Mouse (Mus musculus): Measurements from ENCODE around the gene Traf3ip3. TPM values are rescaled to one million over a fixed set of nuclear protein-coding genes. Genes with fewer than 3 reads are reported as not detected.

Gene Traf3ip3
- polyA plus RNA-seq, 1 experiment from 2014 or later: 8.3 TPM

GRCm38 (mm10) chr1:193174143-193174733, 27.3 kb downstream of the Traf3ip3 start:
- Histone ChIP-seq H3K27me3 (ENCODE audit: insufficient read depth, low read length) (no peaks in the 10 kb centered on the region), H3K27ac (ENCODE audit: low read depth) (peak overlapping the region; percentile 87), H3K9me3 (ENCODE audit: low read length) (no peaks in the 10 kb centered on the region), H3K36me3 (replicated peaks; ENCODE audit: insufficient read depth, low read length) (no peaks in the 10 kb centered on the region), H3K4me2 (ENCODE audit: low read depth, low read length) (peak overlapping the region; percentile 87), H3K9ac (replicated peaks) (peak overlapping the region; percentile 69), H3K4me1 (ENCODE audit: insufficient read depth) (peaks cover 28% of the 10 kb centered on the region), H3K4me3 (ENCODE audit: low read depth, low read length) (peak overlapping the region; percentile 77)
- TF ChIP-seq EP300 (IDR thresholded peaks at IDR 0.05; ENCODE audit: low read depth): no peak
- TF ChIP-seq CTCF (IDR thresholded peaks at IDR 0.05; ENCODE audit: low read depth): no peak
- WGBS (ENCODE audit: insufficient replicate concordance): 69% methylated on average over 13 of the region's 13 CpGs
- no peak for DNase-seq
- no peak for ATAC-seq

DNA sequence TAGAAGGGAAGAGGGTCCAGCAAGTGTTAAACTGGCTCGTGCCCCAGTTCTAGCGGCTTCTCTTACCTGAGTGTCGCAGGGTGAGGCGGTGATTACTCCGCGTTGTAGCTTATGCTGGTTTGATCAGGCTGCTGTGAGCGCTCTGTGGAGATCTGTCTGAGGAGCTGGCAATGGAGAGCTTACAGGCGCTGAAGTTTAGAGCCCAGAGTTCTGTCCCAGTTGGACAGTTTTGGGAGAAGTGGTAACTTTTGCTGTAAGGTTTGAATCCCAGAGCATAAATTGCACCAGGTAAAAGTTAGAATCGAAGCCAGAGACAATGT, 27.7 kb downstream of the Traf3ip3 start:
- Histone ChIP-seq H3K27ac (ENCODE audit: low read depth) (peak overlapping the region; percentile 87), H3K4me1 (ENCODE audit: insufficient read depth) (peaks cover 28% of the 10 kb centered on the region), H3K9me3 (ENCODE audit: low read length) (no peaks in the 10 kb centered on the region), H3K4me3 (ENCODE audit: low read depth, low read length) (peak overlapping the region; percentile 77), H3K27me3 (ENCODE audit: insufficient read depth, low read length) (no peaks in the 10 kb centered on the region), H3K36me3 (replicated peaks; ENCODE audit: insufficient read depth, low read length) (no peaks in the 10 kb centered on the region), H3K9ac (replicated peaks) (peak overlapping the region; percentile 69), H3K4me2 (ENCODE audit: low read depth, low read length) (peak overlapping the region; percentile 87)
- ATAC-seq: no peak
- TF ChIP-seq EP300 (IDR thresholded peaks at IDR 0.05; ENCODE audit: low read depth): no peak
- TF ChIP-seq CTCF (IDR thresholded peaks at IDR 0.05; ENCODE audit: low read depth): no peak
- WGBS (ENCODE audit: insufficient replicate concordance): 14% methylated on average over 9 of the region's 9 CpGs
- DNase-seq: no peak

DNA sequence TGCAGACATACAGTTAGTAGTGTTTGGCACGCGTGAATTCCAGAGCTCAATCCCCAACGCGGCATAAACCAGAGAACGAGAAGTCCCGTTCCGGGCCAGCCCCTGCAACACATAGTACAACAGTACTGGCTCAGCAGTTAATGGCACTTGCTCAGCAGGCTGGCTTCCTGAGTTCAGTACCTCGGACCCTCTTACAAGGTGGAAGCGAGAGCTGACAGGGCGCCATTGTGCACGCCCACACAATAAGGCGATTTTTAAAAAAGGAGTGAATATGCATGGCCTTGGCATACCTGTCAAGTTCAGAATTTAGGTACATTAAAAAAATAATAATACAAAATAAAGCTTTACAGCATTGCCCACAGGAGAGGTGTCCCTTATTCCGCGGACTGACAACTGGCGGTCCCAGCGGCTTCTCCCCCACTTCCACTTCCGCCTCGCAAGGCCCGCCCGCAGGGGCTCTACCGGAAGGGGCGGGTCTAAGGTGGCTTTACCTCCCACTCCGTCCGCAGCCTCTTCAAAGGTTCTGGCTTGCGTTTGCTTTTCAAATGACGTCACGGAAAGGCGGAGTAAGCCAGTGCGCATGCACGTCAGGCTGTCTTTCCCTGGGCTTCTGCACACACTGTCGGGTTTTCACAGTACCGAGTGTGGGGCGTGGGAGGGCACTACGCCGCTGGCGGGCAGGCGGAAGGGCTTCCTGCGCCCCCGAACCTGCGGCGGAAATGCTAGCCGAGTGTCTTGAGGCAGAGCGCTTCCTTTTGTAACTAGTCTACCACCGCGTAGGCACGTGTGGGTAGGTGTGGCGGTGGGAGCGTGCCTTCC, 28.3 kb downstream of the Traf3ip3 start:
- no peaks in the 10 kb centered on the region for H3K9me3 ChIP-seq (ENCODE audit: low read length)
- WGBS (ENCODE audit: insufficient replicate concordance): 2% methylated on average over 48 of the region's 48 CpGs
- no peaks in the 10 kb centered on the region for H3K36me3 ChIP-seq (replicated peaks; ENCODE audit: insufficient read depth, low read length)
- H3K4me1 ChIP-seq (ENCODE audit: insufficient read depth): peaks cover 28% of the 10 kb centered on the region
- TF ChIP-seq CTCF (IDR thresholded peaks at IDR 0.05; ENCODE audit: low read depth): peak; percentile 28; the same call in 1 of the 2 replicates
- TF ChIP-seq EP300 (IDR thresholded peaks at IDR 0.05; ENCODE audit: low read depth): no peak
- peak overlapping the region; percentile 87 for H3K4me2 ChIP-seq (ENCODE audit: low read depth, low read length)
- peak overlapping the region; percentile 80 for H3K9ac ChIP-seq (replicated peaks)
- DNase-seq (peak; percentile 97), ATAC-seq (peak; percentile 98)
- peak overlapping the region; percentile 87 for H3K27ac ChIP-seq (ENCODE audit: low read depth)
- no peaks in the 10 kb centered on the region for H3K27me3 ChIP-seq (ENCODE audit: insufficient read depth, low read length)
- H3K4me3 ChIP-seq (ENCODE audit: low read depth, low read length): peak overlapping the region; percentile 77

GRCm38 (mm10) chr1:193169856-193170255, 31.6 kb downstream of the Traf3ip3 start:
- Histone ChIP-seq H3K27ac (ENCODE audit: low read depth) (no peak overlapping the region), H3K4me2 (ENCODE audit: low read depth, low read length) (no peak overlapping the region), H3K4me1 (ENCODE audit: insufficient read depth) (peaks cover 21% of the 10 kb centered on the region), H3K36me3 (replicated peaks; ENCODE audit: insufficient read depth, low read length) (peaks cover 2% of the 10 kb centered on the region), H3K27me3 (ENCODE audit: insufficient read depth, low read length) (no peaks in the 10 kb centered on the region), H3K4me3 (ENCODE audit: low read depth, low read length) (no peak overlapping the region), H3K9me3 (ENCODE audit: low read length) (no peaks in the 10 kb centered on the region), H3K9ac (replicated peaks) (no peak overlapping the region)
- DNase-seq (no peak), ATAC-seq (no peak)
- 75% methylated on average over 2 of the region's 2 CpGs for WGBS (ENCODE audit: insufficient replicate concordance)
- TF ChIP-seq CTCF (IDR thresholded peaks at IDR 0.05; ENCODE audit: low read depth): no peak

- no peak overlapping the region for H3K4me3 ChIP-seq (ENCODE audit: low read depth, low read length)
Observed at GRCm38 (mm10) chr1:193169228-193169627, 32.3 kb downstream of the Traf3ip3 start.

DNA sequence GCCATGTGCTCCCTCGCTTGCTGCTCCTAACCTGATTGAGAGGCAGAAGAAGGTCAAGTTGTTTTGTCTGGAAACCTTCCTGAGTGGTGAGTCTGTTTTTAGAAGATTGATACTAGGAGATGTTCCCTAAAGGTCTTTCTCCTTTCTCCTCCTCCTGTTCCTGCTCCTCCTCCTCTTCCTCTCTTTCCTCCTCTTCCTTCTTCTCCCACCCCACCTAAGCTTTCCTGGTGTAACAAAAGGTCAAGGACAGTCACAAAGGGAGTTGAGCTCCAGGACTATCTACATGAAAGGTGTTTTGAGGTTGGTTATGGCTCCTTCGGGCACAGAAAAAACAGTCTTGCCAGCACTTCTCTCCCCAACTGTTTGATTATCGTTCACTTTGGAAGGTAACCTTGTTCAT, 33.8 kb downstream of the Traf3ip3 start, which contains the start of gene A130010J15Rik:
A130010J15Rik (plus strand) TSS at position 301 of the 400 bp plus-strand sequence.
- no peak for ATAC-seq
- H3K4me2 ChIP-seq (ENCODE audit: low read depth, low read length): no peak within 1 kb of the TSS
- peaks cover 2% of the 10 kb centered on the region for H3K36me3 ChIP-seq (replicated peaks; ENCODE audit: insufficient read depth, low read length)
- H3K9ac ChIP-seq (replicated peaks): no peak within 1 kb of the TSS
- TF ChIP-seq CTCF (IDR thresholded peaks at IDR 0.05; ENCODE audit: low read depth): no peak
- no peak for TF ChIP-seq EP300 (IDR thresholded peaks at IDR 0.05; ENCODE audit: low read depth)
- peaks cover 8% of the 10 kb centered on the region for H3K4me1 ChIP-seq (ENCODE audit: insufficient read depth)
- H3K27me3 ChIP-seq (ENCODE audit: insufficient read depth, low read length): no peaks in the 10 kb centered on the region
- 76% methylated on average over 3 of the region's 3 CpGs for WGBS (ENCODE audit: insufficient replicate concordance)
- no peaks in the 10 kb centered on the region for H3K9me3 ChIP-seq (ENCODE audit: low read length)
- no peak within 1 kb of the TSS for H3K4me3 ChIP-seq (ENCODE audit: low read depth, low read length)
- DNase-seq: no peak
- H3K27ac ChIP-seq (ENCODE audit: low read depth): no peak within 1 kb of the TSS

More at GRCm38 (mm10) chr1:193169228-193169627, 32.3 kb downstream of the Traf3ip3 start:
- H3K36me3 ChIP-seq (replicated peaks; ENCODE audit: insufficient read depth, low read length): peaks cover 2% of the 10 kb centered on the region
- no peak overlapping the region for H3K4me2 ChIP-seq (ENCODE audit: low read depth, low read length)
- ATAC-seq: no peak
- TF ChIP-seq CTCF (IDR thresholded peaks at IDR 0.05; ENCODE audit: low read depth): no peak
- no peak for TF ChIP-seq EP300 (IDR thresholded peaks at IDR 0.05; ENCODE audit: low read depth)
- no peak overlapping the region for H3K9ac ChIP-seq (replicated peaks)
- WGBS (ENCODE audit: insufficient replicate concordance): 86% methylated on average over 7 of the region's 7 CpGs
- H3K9me3 ChIP-seq (ENCODE audit: low read length): no peaks in the 10 kb centered on the region
- H3K27me3 ChIP-seq (ENCODE audit: insufficient read depth, low read length): no peaks in the 10 kb centered on the region
- H3K27ac ChIP-seq (ENCODE audit: low read depth): no peak overlapping the region
- DNase-seq: no peak
- H3K4me1 ChIP-seq (ENCODE audit: insufficient read depth): peaks cover 15% of the 10 kb centered on the region

Data from liver, postnatal 0 days (tissue).